Mouse (Mus musculus): ENCODE results near the gene Rsad2.

DNA sequence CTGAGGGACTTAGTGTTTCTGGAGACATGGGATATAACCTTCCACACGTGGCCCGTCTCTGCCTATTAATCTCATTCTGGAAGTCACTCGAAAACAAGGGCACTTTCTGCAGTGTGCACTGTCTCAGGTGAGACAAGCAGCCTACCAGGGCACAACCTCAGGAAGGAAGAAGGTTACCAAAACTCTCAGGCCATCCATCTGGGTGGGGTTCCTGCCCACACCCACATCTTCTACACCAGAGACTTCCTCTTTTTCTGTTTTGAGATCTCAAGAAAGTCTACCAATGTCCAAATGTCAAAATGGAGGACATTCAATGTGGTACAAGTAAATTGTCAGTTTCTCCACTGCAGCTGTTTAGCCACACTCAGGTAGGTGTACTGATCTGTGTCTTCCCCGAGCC is 37.9 kb downstream of the Rsad2 start:
- TF ChIP-seq CTCF (IDR thresholded peaks at IDR 0.05; ENCODE audit: extremely low read depth, insufficient read depth, low read length) (no peak), POLR2A (IDR thresholded peaks at IDR 0.05; ENCODE audit: extremely low read depth, insufficient read depth, low read length) (no peak)
